Mouse (Mus musculus) CH12.LX (cell line): ENCODE measurements around the gene Mpst.

Source experiments
- CHD1 ChIP-seq: IDR thresholded peaks from 2 replicates; pipeline ENCODE4 v1.6.1; 2012; ENCODE audit warnings: low read depth, low read length, improper control_type of control experiment, inconsistent platforms
- CHD2 ChIP-seq: IDR thresholded peaks from 2 replicates; pipeline ENCODE4 v1.6.1; 2011; ENCODE audit warnings: low read length, improper control_type of control experiment
- CTCF ChIP-seq, 2 experiments: IDR thresholded peaks in 1 of 2; conservative IDR thresholded peaks in 1 of 2; 2 replicates each; pipeline ENCODE4 v1.5.1; 2011 to 2012; ENCODE audit warnings: low read depth in 2 of 2, low read length in 2 of 2, improper control_type of control experiment in 1 of 2, inconsistent platforms in 1 of 2, mild to moderate bottlenecking in 1 of 2, moderate library complexity in 1 of 2
- E2F4 ChIP-seq: IDR thresholded peaks from 2 replicates; pipeline ENCODE4 v1.6.1; 2011; ENCODE audit warnings: low read depth, low read length, improper control_type of control experiment; ENCODE audit not compliant: insufficient replicate concordance
- EP300 ChIP-seq: IDR thresholded peaks from 2 replicates; pipeline ENCODE4 v1.6.1; 2011; ENCODE audit warnings: low read length, improper control_type of control experiment
- NELFE ChIP-seq: IDR thresholded peaks from 2 replicates; pipeline ENCODE4 v1.6.1; 2011; ENCODE audit warnings: low read depth, low read length, improper control_type of control experiment
- POLR2A ChIP-seq: IDR thresholded peaks from 2 replicates; pipeline ENCODE4 v1.6.1; 2011; ENCODE audit warnings: low read depth, mild to moderate bottlenecking, improper control_type of control experiment, low read length
- SIN3A ChIP-seq: IDR thresholded peaks from 2 replicates; pipeline ENCODE4 v1.6.1; 2012; ENCODE audit warnings: low read length, improper control_type of control experiment, inconsistent platforms

DNA sequence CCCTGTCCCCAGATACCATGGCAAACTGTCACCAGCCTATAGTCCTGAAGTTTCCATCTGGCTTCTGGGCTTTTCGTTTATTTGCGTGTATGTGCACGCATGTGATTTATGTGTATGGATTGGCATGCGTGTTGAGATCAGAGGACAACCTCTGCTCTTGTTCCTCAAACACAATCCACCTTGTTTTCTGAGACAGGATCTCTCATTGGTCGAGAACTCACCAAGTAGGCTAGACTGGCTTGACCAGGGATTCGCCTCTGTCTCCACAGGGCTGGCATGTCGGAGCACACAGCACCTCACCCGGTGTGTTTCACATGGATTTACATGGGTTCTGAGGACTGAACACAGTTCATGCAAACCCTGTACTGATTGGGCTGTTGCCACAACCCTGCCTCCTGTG lies 7.9 kb downstream of the Mpst start:
- no peak for TF ChIP-seq CTCF (conservative IDR thresholded peaks at IDR 0.05 in 1 of 2, IDR thresholded peaks at IDR 0.05 in 1 of 2; ENCODE audit: low read depth in 2 of 2, low read length in 2 of 2)
- no peak for TF ChIP-seq SIN3A
- no peak for TF ChIP-seq POLR2A
- no peak for TF ChIP-seq CHD1
- TF ChIP-seq CHD2, result no peak
- no peak for TF ChIP-seq EP300
- no peak for TF ChIP-seq NELFE
- no peak for TF ChIP-seq E2F4
